Mouse (Mus musculus) retina, postnatal 1 day (tissue): ENCODE measurements at regions not wholly inside any gene's neighbourhood (a gene's known extent, or its start where the extent isn't known, plus 50 kb on each side); places are given as distances from the start of the nearest gene placed in this dataset.
"Not testable (repeated sequence)": the region's sequence is repeated elsewhere in the genome, so short reads cannot be mapped to it uniquely, and the experiment has no call there.

Source experiments
- DNase-seq: peaks from one replicate; pipeline ENCODE4 v3.0.0-alpha.2; 2012

DNA sequence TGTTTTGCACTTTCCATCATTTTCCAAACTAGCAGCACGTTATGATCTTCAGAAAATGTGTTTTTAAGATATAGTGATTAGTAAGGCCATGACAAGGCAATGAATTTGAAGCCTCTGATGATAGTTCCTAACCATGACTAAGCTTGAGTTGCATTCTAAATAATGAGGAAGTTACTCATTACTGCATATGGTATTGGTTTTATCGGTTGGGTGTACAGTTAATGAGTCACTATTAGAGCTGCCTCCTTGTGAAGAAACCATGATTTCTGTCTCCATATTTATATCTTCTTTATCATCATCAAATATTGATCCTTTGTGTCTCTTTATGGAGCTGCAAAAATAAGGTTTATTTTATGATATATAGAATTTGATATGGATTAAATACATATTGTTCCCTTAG lies 4763.5 kb upstream of the Gm7489 start:
- DNase-seq = no peak

DNA sequence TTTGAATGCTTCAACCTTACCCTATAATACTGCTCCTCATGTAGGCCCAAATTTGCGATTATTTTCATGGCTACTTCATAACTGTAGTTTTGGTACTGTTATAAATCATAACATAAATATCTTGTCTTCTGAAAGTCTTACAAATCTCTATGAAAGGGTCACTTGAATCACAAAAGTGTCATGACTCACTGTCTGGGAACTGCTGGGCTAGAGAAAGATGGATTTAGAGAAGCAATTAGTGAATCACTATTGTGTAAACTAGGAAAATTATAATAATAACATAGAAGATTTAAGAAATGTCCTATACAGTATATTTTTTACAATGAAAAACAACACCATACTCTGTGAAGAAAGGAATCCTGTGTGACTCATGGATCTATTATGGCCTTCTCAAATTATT lies 4738.3 kb upstream of the Gm7489 start:
- DNase-seq = no peak

DNA sequence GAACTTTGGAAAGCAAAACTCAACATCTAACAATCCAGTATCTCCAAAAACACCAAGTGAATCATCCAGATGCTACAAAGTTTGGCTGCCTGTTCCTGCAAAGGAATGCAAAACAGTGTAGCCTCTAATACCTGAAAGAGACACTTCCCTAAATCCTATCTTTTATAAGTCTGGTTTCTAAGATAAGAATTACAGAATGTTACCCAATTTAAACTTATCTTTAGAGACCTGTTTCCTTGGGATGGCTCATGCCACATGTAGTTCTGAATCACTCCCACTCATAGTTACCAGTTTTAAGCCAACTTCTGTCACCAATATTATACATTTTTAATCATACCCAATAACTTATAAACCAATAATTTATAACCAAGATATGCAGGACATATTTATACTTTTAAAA lies 4732.7 kb upstream of the Gm7489 start:
- DNase-seq = no peak

DNA sequence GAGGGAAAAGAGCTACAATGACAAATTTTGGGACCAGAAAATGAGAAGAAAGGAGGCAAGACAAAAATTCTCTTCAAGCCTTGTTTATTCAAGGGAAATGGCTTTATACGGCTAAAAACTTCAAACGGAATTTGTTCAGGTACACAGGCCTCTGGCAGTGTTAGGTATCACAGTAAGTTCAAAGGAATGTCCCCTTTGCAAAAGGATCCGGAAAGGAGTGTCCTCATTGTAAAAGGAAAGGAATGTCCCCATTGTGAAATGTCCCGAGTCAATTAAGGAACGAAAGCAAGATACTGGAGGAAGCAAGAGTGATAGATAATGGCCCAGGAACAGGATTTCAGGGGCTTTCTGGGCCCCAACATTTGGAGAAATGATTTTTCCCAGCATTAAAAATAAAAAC lies 4730.7 kb upstream of the Gm7489 start:
- DNase-seq = no peak

DNA sequence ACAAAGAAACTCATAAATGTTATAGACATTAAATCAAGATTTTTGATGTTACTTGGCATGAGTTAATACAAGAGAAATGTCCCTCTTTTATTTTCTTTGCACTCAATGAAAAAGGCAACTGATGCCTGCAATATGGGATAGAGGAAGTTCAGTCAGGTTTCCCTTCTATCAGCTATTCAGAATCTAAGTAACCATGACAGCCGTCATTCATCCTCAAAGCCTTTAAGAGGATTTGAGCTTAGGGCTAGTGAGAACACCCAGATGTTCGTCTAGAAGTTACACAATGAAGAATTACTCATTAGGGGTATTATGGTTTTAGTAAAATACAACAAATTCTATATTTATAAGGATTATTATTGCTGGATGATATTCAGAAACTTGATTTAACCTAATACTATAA lies 4693.2 kb upstream of the Gm7489 start:
- peak; percentile 65 for DNase-seq

DNA sequence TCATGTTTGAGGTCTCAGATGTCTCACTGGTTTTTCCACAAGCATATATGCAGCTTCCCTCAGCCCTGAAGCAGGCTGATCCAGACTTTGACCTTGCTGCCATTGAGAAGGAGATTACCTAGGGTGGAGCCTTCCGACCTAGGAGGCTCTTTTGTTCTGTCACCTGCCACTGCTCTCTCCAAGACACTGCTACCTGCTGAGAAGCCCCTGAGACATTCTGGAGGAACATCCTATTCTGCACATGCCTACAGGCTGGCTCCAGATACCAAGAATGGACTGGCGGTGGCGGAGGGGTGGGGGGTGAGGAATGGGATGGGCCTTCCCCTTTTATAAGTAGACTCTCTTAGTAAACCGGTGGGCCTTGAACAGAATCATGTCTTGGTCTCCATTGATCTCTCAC lies 4692.1 kb upstream of the Gm7489 start:
- DNase-seq = not testable (repeated sequence)

DNA sequence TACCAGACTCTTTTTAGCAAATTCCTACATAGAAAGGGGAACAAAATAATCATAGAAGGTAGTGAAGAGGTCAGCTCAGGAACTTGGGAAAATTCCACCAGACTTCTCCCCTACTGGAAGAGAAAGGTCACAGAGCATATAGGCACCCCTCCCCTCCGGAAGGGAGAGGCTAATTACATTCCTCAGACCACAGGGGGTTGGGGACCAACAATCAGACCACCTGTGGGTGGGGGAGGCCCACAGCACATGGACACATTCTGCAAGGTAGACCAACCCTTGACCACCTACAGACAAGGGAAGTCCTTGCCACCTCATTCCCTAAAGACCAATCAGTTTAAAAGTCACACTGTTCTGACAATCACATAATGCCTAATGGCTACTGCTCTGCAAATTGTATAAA lies 4655.6 kb upstream of the Gm7489 start:
- no peak for DNase-seq

DNA sequence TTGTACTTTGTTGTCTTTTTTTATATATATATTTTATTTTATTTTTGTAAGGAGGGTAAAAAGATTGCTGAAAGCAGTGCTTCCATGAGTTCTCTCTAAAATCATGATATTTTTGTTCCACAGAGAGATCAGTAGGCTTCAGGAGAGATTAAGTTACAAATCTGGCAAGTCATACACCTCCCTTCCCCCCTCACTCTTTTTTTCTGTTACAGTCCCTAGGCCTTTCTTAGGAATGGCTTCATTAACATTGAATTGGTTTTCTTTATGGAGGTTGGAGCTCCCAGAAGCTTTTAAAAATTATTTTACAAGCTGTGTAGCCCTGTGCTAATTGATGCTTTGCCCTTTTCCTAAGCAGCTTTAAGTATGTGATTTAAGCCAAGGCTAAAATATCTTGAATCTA lies 4653.9 kb upstream of the Gm7489 start:
- no peak for DNase-seq

DNA sequence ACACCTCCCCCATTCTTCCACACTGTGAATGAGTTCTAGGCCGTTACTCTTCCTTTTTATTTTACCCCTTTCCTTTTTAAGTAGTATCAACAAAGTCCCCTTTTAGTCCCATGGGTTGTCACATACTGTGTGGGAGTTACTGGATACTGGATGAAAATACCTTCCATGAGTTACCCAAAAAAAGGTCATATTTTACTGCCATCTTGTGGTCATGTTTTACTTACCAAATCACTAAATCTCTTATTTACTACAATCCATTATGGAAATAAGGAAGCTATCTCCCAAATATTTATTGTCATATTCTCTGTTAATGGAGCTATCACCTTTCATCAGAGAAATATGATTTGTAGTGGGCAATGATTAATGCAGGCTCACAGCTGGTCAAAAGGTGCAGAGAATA lies 4614.5 kb upstream of the Gm7489 start:
- DNase-seq = no peak
